Mouse (Mus musculus) forelimb bud, embryonic 11.5 days (tissue): Measurements from ENCODE around the gene Gm21833.
"Not testable (repeated sequence)": the region's sequence is repeated elsewhere in the genome, so short reads cannot be mapped to it uniquely, and the experiment has no call there.

Experiments used
- DNase-seq: peaks from one replicate; pipeline ENCODE4 v3.0.0-alpha.2; 2012; ENCODE audit warnings: low read depth, low spot score

Gene Gm21833

DNA sequence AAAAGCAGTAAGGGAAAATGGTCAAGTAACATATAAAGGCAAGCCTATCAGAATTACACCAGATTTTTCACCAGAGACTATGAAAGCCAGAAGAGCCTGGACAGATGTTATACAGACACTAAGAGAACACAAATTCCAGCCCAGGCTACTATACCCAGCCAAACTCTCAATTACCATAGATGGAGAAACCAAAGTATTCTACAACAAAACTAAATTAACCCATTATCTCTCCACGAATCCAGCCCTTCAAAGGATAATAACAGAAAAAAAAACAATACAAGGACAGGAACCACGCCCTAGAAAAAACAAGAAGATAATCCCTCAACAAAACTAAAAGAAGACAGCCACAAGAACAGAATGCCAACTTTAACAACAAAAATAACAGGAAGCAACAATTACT is at the start of gene Gm21833:
Gene Gm21833 (plus strand): TSS at position 301 of the 400 bp plus-strand sequence.
- not testable (repeated sequence) for DNase-seq

DNA sequence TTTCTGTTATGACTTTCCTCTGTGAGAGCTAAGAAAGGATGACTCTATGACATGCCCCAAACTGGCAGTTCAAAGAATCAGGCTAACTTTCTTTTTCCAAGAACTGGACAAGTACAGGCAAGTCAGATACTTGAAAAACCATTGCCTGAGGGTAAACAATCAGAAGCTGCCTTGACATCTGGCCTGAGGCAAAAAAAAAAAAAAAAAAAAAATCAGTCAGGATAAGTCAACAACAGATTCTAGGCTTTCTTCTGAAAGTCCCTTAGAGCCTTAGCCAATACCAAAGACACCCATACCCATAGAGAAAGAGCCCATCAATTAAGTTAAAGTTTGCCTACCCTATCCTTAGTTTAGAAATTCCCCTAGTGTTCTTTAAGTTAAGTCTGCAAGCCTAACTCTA is 38.7 kb upstream of the Gm21833 start:
- DNase-seq: no peak

- no peak for DNase-seq
Measured at GRCm38 (mm10) chr16:82796489-82796888, 31.7 kb upstream of the Gm21833 start.

GRCm38 (mm10) chr16:82815255-82815654 is 12.9 kb upstream of the Gm21833 start:
- DNase-seq: peak; percentile 66

DNA sequence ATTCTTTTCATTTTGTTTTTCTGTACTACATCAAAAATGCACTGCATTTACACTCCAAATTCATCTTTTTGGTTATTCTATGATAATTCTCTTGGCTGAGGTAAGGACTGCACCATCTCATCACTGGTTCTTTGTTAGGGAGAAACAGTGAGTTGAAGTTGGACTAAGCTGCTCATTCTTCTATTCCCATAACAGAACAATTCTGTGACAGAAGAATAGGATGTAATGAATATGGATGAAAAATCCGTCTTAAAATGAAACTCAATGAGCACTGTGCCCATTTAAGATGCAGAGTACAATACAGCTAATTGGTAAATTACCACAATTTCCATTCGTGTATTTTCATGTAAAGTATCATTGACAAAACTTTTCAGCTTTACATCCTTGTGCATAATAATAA is 11.6 kb upstream of the Gm21833 start:
- no peak for DNase-seq

DNA sequence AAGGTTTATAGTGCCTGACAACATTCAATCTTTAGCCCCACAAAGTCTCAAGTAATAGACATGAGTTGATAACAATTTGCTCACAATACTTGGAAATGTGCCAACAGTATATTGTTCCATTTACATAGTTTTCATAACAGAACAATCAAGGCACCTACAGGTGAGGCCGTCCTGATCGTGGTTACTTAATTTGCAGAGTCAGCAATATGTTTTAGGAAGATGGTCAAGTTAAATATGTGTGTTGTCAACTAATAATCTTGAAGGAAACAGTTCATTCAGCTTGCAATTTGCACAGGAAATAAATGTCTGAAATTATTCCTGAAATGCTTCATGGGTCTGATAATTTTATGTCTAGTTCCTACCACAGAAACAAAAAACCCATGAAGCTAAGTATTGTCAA is 27.6 kb downstream of the Gm21833 start:
- no peak for DNase-seq

DNA sequence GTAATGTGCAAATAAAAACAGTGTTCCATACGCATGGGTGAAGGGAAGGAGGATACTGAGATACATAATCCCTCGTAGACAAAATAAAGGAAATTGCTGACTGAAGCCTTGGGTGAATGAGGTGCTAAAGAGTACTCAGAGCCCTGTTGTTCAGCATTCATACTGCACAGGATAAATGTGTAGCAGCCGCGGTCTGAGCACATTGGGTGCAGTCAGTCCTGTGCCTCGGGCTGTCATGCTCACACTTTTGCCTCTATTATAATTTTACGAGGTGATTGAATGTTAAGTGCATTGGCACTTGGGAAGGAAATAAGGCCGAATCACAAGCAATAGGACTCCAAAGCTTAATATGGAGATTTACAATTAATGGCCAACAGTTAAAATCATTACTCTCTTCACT is 36.4 kb downstream of the Gm21833 start:
- DNase-seq: peak; percentile 35
